ENCODE assay signal across 25 mouse cellular contexts in the genomic region with DNA sequence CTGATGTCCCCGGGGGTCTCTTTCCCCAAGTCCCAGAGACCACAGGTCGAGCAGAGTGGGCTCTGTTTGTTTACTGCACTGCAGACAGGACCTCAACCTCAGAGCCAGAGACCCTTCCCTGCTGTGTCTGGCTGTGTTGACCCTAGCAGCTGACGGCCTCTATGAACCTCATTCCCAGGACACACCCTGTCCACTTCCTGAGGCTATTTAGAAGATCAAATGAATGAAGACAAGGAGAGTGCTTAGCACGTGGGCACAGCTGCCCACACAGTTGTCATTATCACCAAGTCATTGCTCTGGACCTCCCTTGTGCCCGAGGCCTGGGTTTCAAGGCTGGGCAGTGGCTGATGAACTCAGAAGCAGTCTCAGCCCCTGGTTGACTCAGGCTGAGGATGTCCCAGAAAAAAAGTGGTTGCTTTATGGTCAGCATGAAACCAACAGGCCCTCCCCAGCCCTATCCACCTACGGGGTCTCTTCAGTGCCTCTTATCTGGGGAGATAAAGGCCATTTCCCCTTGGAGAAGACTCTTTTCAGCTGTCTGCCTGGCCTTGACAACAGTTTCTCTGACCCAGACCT. TPM values are rescaled to one million over a fixed set of nuclear protein-coding genes. Genes with fewer than 3 reads are reported as not detected.
"Had no signal": no experiment of that assay in that cellular context is flagged by ENCODE, and none has a peak within 500 bp of the region (broad histone marks: within the 10 kb centered on the region; RNA-seq: fewer than 3 reads in every experiment).

No protein-coding gene starts in this region.

- H3K9ac ChIP-seq: liver, embryonic 13.5 days; midbrain, embryonic 13.5 days had no signal

- H3K27ac ChIP-seq: kidney, postnatal 0 days; layer of hippocampus, adult 2 months; left cerebral cortex, adult 2 months; liver, embryonic 13.5 days; midbrain, embryonic 13.5 days had no signal

- ATAC-seq: midbrain, embryonic 13.5 days; midbrain, embryonic 16.5 days had no signal

- H3K36me3 ChIP-seq: liver, embryonic 13.5 days; midbrain, embryonic 13.5 days had no signal

- H3K4me3 ChIP-seq: layer of hippocampus, adult 2 months; left cerebral cortex, adult 2 months; liver, embryonic 13.5 days; midbrain, embryonic 13.5 days had no signal

- H3K4me2 ChIP-seq: liver, embryonic 13.5 days; midbrain, embryonic 13.5 days had no signal

- DNase-seq: kidney, postnatal 25 days; layer of hippocampus, adult 9-11 months; layer of hippocampus, postnatal 36 days; liver, embryonic 13.5 days; lung, adult 2 months; lung, postnatal 14 days; lung, postnatal 4 days; thymus, adult 18-20 months; thymus, postnatal 36 days had no signal

- H3K9me3 ChIP-seq: liver, embryonic 13.5 days; midbrain, embryonic 13.5 days had no signal

RNA-seq across cellular contexts. Expression of gene Edn2, which starts 10.6 kb away (rescaled TPM):
- total RNA-seq: layer of hippocampus, adult 2 months; layer of hippocampus, postnatal 36 days; left cerebral cortex, adult 2 months; left cerebral cortex, postnatal 10 days; left cerebral cortex, postnatal 36 days; liver, adult 2 months; megakaryocyte progenitor cell, adult 5-6 weeks; megakaryocyte-erythroid progenitor cell, adult 5-6 weeks; monocyte, adult 5-6 weeks had no signal
- polyA plus RNA-seq: kidney, embryonic 14.5 days; kidney, postnatal 0 days; limb, embryonic 11.5 days; liver, adult 2 months; midbrain, embryonic 13.5 days; midbrain, embryonic 16.5 days; neural tube, embryonic 11.5 days; spleen, adult 2 months; testis, adult 2 months had no signal
